32 mouse cellular contexts compared by ENCODE assay signal in the genomic region with DNA sequence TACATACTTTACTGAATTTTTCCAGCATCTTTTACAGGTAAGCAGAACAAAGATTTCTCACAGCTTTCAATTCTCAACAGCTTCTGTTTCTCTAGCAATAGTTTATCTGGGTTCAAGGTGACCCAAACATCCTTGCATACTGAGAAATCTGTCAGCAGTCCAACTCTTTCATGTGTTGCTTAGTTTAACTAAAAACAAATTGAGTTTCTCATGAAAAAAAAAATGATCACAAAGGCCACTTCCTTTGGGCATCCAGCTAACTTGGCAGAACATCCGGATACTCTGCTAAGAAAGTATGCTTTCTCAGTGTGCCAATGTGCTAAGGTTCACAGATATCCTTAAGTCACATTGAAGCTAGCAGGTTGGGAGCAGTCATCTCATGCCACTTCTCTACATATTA. TPM values are rescaled to one million over a fixed set of nuclear protein-coding genes. Genes with fewer than 3 reads are reported as not detected.
DNase-seq lines count a peak whose midpoint lies in the region; ATAC-seq and TF ChIP-seq lines count a peak whose summit lies in the region.
"Had no signal": no experiment of that assay in that cellular context is flagged by ENCODE, and none has a peak within 500 bp of the region (broad histone marks: within the 10 kb centered on the region; RNA-seq: fewer than 3 reads in every experiment).

No protein-coding gene starts in this region.

- no peaks in the 10 kb centered on the region for H3K27me3 ChIP-seq in lung, embryonic 14.5 days (ENCODE audit: insufficient read depth, low read length)
- H3K27me3 ChIP-seq in forebrain, postnatal 0 days (ENCODE audit: insufficient read depth, low read length), result no peaks in the 10 kb centered on the region
- H3K27me3 ChIP-seq: forebrain, embryonic 13.5 days; hindbrain, embryonic 12.5 days; hindbrain, embryonic 15.5 days had no signal

- H3K27ac ChIP-seq in lung, embryonic 14.5 days (ENCODE audit: low read depth), result no peak overlapping the region
- H3K27ac ChIP-seq in forebrain, postnatal 0 days (ENCODE audit: low read depth, low read length), result no peak overlapping the region
- H3K27ac ChIP-seq: forebrain, embryonic 10.5 days; forebrain, embryonic 13.5 days; gastrocnemius, adult 2 months; hindbrain, embryonic 12.5 days; hindbrain, embryonic 15.5 days had no signal

- H3K9ac ChIP-seq in lung, embryonic 14.5 days, result no peak overlapping the region
- no peak overlapping the region for H3K9ac ChIP-seq in forebrain, postnatal 0 days
- H3K9ac ChIP-seq: forebrain, embryonic 13.5 days; hindbrain, embryonic 12.5 days; hindbrain, embryonic 15.5 days had no signal

- DNase-seq in adrenal gland, postnatal 14 days, result peak; percentile 7
- DNase-seq in adrenal gland, postnatal 25 days, result no peak
- peak; percentile 80 for DNase-seq in kidney, adult 9 months
- no peak for DNase-seq in kidney, adult 11 months
- DNase-seq in lung, embryonic 14.5 days, result peak; percentile 1
- DNase-seq in lung, postnatal 4 days, result no peak
- DNase-seq in brain, adult 2 months (ENCODE audit: low read depth, low spot score), result peak; percentile 1
- no peak for DNase-seq in forebrain, postnatal 0 days
- DNase-seq: cerebellum, adult 18-20 months; cerebellum, adult 9-10 months; cerebellum, postnatal 14 days; gastrocnemius, adult 2 months; gastrocnemius, postnatal 14 days; heart, adult 11 months had no signal

- WGBS in lung, embryonic 14.5 days, result 54% methylated on average over 1 of the region's 1 CpGs
- WGBS in forebrain, postnatal 0 days, result 75% methylated on average over 1 of the region's 1 CpGs

- TF ChIP-seq CTCF in lung, embryonic 14.5 days (IDR thresholded peaks at IDR 0.05; ENCODE audit: low read depth), result no peak
- no peak for TF ChIP-seq CTCF in forebrain, postnatal 0 days (IDR thresholded peaks at IDR 0.05; ENCODE audit: low read depth)

- ATAC-seq in lung, embryonic 14.5 days (ENCODE audit: insufficient read depth), result no peak
- ATAC-seq in forebrain, postnatal 0 days, result no peak
- ATAC-seq: CD4-positive, CD25-positive, alpha-beta regulatory T cell, adult 4 months; forebrain, embryonic 13.5 days; forebrain, embryonic 16.5 days had no signal

- H3K4me3 ChIP-seq in lung, embryonic 14.5 days (ENCODE audit: low read depth, low read length), result no peak overlapping the region
- no peak overlapping the region for H3K4me3 ChIP-seq in forebrain, postnatal 0 days (ENCODE audit: low read depth, low read length)
- H3K4me3 ChIP-seq: forebrain, embryonic 10.5 days; forebrain, embryonic 13.5 days; gastrocnemius, adult 2 months; hindbrain, embryonic 12.5 days; hindbrain, embryonic 15.5 days had no signal

- H3K4me1 ChIP-seq in lung, embryonic 14.5 days (ENCODE audit: insufficient read depth), result no peaks in the 10 kb centered on the region
- no peaks in the 10 kb centered on the region for H3K4me1 ChIP-seq in forebrain, postnatal 0 days (ENCODE audit: insufficient read depth)
- H3K4me1 ChIP-seq: forebrain, embryonic 10.5 days; forebrain, embryonic 13.5 days; hindbrain, embryonic 12.5 days; hindbrain, embryonic 15.5 days had no signal

- no peak overlapping the region for H3K4me2 ChIP-seq in lung, embryonic 14.5 days
- H3K4me2 ChIP-seq in forebrain, postnatal 0 days (ENCODE audit: low read depth), result no peak overlapping the region
- H3K4me2 ChIP-seq: forebrain, embryonic 13.5 days; heart, embryonic 11.5 days; hindbrain, embryonic 12.5 days; hindbrain, embryonic 15.5 days had no signal

- H3K36me3 ChIP-seq in lung, embryonic 14.5 days (ENCODE audit: insufficient read depth), result no peaks in the 10 kb centered on the region
- no peaks in the 10 kb centered on the region for H3K36me3 ChIP-seq in forebrain, postnatal 0 days (ENCODE audit: insufficient read depth)
- H3K36me3 ChIP-seq: forebrain, embryonic 10.5 days; hindbrain, embryonic 12.5 days; hindbrain, embryonic 15.5 days had no signal

- no peaks in the 10 kb centered on the region for H3K9me3 ChIP-seq in lung, embryonic 14.5 days (ENCODE audit: low read depth, low read length)
- no peaks in the 10 kb centered on the region for H3K9me3 ChIP-seq in forebrain, postnatal 0 days (ENCODE audit: low read length)
- H3K9me3 ChIP-seq: forebrain, embryonic 10.5 days; forebrain, embryonic 13.5 days; hindbrain, embryonic 12.5 days; hindbrain, embryonic 15.5 days had no signal

RNA-seq across cellular contexts. Expression of a gene that starts 2.6 kb away (rescaled TPM):
- total RNA-seq in adrenal gland, postnatal 14 days (2021), result 0.11 and 0.19 TPM in 2 replicates
- not detected in 2 replicates for total RNA-seq in adrenal gland, postnatal 25 days (2021)
- polyA plus RNA-seq in lung, embryonic 14.5 days (2014; fragmentation: Nextera tagmentation; extraction: Ambion mirVana), result not detected in 2 replicates
- not detected in 2 replicates for total RNA-seq in forebrain, postnatal 0 days (2014; rRNA removed)
- polyA plus RNA-seq in forebrain, postnatal 0 days (2015; fragmentation: Nextera tagmentation; extraction: Ambion mirVana), result not detected in 2 replicates
- total RNA-seq: gastrocnemius, postnatal 14 days; gastrocnemius, postnatal 4 days; heart, adult 8-10 months; heart, postnatal 25 days; hematopoietic stem cell, adult 5-6 weeks; MEL had no signal
- polyA plus RNA-seq: C2C12; embryonic facial prominence, embryonic 11.5 days; embryonic facial prominence, embryonic 14.5 days; forebrain, embryonic 10.5 days; forebrain, embryonic 13.5 days; forebrain, embryonic 16.5 days; heart, embryonic 11.5 days; heart, embryonic 14.5 days; heart, postnatal 0 days; hindbrain, embryonic 12.5 days; hindbrain, embryonic 15.5 days had no signal

RNA-seq across cellular contexts. Expression of a gene that starts 36.5 kb away (rescaled TPM):
- total RNA-seq in adrenal gland, postnatal 14 days (2021), result not detected in 2 replicates
- not detected in 2 replicates for total RNA-seq in adrenal gland, postnatal 25 days (2021)
- not detected in 2 replicates for polyA plus RNA-seq in lung, embryonic 14.5 days (2014; fragmentation: Nextera tagmentation; extraction: Ambion mirVana)
- not detected in 2 replicates for total RNA-seq in forebrain, postnatal 0 days (2014; rRNA removed)
- polyA plus RNA-seq in forebrain, postnatal 0 days (2015; fragmentation: Nextera tagmentation; extraction: Ambion mirVana), result not detected in 2 replicates
- total RNA-seq: gastrocnemius, adult 2 months; gastrocnemius, postnatal 14 days; gastrocnemius, postnatal 4 days; heart, adult 8-10 months; heart, postnatal 25 days; hematopoietic stem cell, adult 5-6 weeks; MEL had no signal
- polyA plus RNA-seq: C2C12; CD4-positive, CD25-positive, alpha-beta regulatory T cell, adult 4 months; embryonic facial prominence, embryonic 11.5 days; embryonic facial prominence, embryonic 14.5 days; forebrain, embryonic 10.5 days; forebrain, embryonic 13.5 days; forebrain, embryonic 16.5 days; frontal cortex, adult 2 months; heart, embryonic 11.5 days; heart, embryonic 14.5 days; heart, postnatal 0 days; hindbrain, embryonic 12.5 days; hindbrain, embryonic 15.5 days had no signal

RNA-seq across cellular contexts. Expression of a gene that starts 39.8 kb away (rescaled TPM):
- not detected in 2 replicates for total RNA-seq in adrenal gland, postnatal 14 days (2021)
- not detected in 2 replicates for total RNA-seq in adrenal gland, postnatal 25 days (2021)
- polyA plus RNA-seq in lung, embryonic 14.5 days (2014; fragmentation: Nextera tagmentation; extraction: Ambion mirVana), result not detected in 2 replicates
- total RNA-seq in forebrain, postnatal 0 days (2014; rRNA removed), result not detected in 2 replicates
- not detected in 2 replicates for polyA plus RNA-seq in forebrain, postnatal 0 days (2015; fragmentation: Nextera tagmentation; extraction: Ambion mirVana)
- total RNA-seq: gastrocnemius, adult 2 months; gastrocnemius, postnatal 14 days; gastrocnemius, postnatal 4 days; heart, adult 8-10 months; heart, postnatal 25 days; hematopoietic stem cell, adult 5-6 weeks; MEL had no signal
- polyA plus RNA-seq: C2C12; CD4-positive, CD25-positive, alpha-beta regulatory T cell, adult 4 months; embryonic facial prominence, embryonic 11.5 days; embryonic facial prominence, embryonic 14.5 days; forebrain, embryonic 10.5 days; forebrain, embryonic 13.5 days; forebrain, embryonic 16.5 days; frontal cortex, adult 2 months; heart, embryonic 11.5 days; heart, embryonic 14.5 days; heart, postnatal 0 days; hindbrain, embryonic 12.5 days; hindbrain, embryonic 15.5 days had no signal

Comparison
In these comparisons a context has a peak if more than half of its experiments do, and no peak if none do; other contexts are left out.
1. DNase-seq: peak in adrenal gland, postnatal 14 days (single experiment), kidney, adult 9 months (single experiment), lung, embryonic 14.5 days (single experiment) and brain, adult 2 months (single experiment); none in adrenal gland, postnatal 25 days (single experiment), kidney, adult 11 months (single experiment), lung, postnatal 4 days (0 of 2) and forebrain, postnatal 0 days (single experiment).